Mouse (Mus musculus): Measurements from ENCODE around the gene Mlec.
"Not testable (repeated sequence)": the region's sequence is repeated elsewhere in the genome, so short reads cannot be mapped to it uniquely, and the experiment has no call there.

The Mlec gene

DNA sequence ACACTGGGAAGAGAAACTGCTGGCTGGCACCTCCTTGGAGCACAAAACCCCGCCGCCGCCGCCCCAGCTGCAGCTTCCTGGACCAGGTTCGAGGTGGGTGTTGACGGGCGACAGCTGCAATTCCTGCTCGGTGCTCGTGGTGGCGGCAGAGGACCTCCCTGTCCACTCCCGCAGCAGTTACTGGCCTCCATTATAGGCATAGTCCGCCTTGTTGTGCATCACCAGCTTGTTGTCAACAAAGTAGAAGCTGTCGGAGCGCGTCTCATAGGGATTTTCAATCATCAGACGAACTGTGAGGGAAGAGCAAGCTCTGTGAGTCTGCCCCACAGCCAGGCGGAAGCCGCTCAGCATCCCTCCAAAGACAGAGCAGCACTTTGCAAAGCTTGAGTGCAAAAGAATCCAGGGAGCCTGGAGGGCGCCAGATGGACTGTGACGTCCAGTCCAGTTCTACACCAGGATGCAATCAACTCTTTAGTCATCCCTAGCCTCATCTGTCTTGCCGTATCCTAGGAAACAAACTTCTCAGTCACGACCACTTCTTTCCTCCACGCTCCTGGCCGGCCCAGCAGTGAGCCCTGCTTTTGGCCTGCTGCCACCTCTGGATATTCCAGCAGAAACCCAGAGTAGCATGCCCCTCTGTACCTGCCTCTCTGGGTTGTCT lies 32.6 kb downstream of the Mlec start:
- DNase-seq = peak; percentile 87 to 88

DNA sequence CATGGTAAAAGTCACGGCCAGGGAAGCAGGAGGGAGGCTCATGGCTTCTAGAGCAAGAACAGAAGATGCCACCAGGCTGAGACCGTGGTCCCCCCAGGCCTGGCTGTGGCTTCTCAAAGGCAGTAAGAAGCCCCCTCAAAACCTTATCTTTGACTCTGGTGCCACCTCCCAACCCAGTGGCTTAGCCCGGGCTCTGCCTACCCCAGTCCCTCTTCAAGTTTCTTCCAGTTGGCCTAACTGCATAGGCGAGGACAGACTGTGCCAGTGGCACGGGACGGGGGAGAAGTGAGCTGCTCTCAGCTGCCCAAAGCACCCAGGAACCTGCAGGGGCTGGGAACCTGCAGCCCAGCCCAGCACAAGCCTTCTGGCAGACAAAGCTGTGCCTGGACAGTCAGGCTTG lies 33.3 kb downstream of the Mlec start:
- no peak for DNase-seq

DNA sequence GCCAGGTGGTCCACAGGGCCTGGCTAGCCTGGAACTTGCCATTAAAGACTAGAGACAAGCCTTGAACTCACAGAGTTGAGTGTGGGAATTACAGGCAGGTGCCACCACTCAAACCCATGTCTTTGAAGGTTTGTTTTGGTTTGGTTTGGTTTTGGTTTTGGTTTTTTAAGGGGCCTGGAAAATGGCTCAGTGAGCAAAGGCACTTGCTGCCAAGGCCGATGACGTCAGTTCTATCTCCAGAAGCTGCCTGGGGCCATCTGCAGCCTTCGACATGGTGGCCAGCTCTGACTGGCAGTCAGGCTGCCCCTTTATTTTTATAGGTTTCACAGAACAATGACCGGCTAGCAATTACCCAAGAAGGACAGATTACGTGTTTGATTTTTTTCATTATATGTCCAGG lies 37.0 kb downstream of the Mlec start:
- no peak for DNase-seq

DNA sequence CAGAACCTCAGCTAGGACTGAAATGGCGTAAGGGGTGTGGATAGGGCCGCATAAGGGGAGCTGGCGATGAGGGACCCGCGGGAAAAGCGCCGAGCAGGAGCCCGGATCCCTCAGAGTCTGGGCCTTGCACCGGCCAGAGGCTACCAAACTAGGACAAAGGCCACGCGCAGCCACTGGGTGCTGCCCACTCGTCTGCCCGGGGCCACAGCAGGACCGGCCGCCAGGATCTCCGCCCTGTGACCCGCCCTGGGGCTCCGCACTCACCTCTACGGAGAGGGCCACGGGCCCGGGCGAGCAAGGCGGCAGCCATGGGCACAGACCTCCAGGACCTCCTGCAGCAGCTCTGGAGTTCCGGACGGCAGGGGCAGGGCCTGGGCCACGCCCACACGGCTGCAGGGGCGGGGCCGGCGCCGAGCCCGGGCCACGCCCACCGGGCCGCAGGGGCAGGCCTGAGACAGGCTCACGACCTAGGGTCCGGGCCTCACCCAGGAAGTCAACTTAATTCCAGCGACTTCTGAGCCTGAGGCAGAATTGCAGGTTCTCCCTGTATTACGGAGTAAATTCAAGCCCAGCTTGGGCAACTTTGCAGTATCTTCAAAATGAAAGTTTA lies 38.9 kb downstream of the Mlec start, which contains the start of gene Acads:
TSS of gene Acads (minus strand) at position 386 of the 610 bp plus-strand sequence.
- DNase-seq = peak; percentile 82 to 93

DNA sequence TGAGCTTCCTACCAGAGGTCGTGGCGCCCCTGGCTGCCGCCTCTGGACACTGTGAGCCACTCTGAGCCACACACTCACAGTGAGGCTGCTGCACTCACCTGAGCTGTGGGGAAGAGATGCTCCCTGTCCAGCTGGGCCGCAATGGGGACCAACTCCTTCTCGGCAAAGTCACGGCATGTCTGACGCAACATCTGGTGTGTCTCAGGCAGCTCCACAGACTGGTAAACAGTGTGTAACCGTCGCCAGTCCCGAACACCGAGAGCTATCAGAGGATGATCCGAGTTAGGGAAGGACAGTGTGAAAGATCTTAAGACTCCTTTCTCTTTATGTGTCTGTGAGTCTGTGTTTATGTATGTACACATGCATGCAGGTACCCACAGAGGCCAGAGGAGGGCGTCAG lies 40.5 kb downstream of the Mlec start:
- no peak for DNase-seq

DNA sequence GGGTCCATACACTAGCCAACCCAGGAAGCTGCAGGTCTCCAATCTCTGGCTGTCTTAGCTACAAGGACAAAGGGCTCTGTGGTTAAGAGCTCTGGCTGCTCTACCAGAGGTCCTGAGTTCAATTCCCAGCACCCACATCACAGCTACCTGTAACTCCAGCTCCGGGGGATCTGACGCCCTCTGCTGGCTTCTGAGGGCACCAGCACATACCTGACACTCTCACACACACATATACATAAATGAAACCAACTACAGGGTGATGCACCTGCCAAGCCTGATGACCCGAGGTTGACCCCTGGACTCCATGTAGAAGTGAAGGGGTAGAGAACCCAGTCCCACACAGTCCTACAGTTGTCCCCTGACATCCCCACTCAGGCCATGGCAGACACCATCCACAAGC lies 41.6 kb downstream of the Mlec start:
- DNase-seq = no peak

DNA sequence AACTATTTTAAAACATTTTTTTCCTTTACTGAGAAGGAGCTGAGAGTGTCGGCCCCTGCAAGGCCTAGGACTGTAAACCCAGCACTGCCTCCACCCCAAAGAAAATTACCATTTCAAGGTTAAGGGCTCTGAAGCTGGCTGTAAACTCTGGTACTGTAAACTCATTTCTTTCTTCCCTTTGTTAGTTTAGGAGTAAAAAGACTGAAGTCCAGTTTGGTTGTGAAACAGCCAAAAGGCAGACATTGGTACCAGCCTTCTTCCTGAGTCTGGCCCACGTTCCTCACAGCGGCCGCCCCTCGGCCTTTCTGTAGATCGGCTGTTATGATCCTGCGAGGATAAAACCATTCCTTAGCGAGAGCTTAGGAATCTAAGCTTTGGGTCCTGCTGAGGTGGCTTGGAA lies 43.5 kb downstream of the Mlec start:
- no peak for DNase-seq

DNA sequence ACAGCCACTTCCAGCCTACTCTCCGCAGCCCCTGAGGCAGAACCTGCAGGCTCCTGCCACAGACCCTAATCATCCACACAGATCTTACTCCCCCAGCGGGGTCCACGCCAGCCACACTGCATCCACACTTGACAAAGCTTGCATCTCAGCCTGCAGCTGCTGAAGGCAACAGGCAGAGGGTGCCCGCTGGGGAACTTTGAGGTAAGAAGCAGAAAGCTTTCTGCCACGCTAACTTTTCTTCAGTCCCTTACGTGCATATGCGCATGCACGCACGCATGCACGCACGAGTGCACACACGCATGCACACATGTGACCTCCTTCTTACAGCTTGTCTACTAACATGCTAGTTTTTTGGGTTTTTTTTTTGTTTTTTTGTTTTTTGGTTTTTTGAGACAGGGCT lies 44.7 kb downstream of the Mlec start:
- no peak for DNase-seq

DNA sequence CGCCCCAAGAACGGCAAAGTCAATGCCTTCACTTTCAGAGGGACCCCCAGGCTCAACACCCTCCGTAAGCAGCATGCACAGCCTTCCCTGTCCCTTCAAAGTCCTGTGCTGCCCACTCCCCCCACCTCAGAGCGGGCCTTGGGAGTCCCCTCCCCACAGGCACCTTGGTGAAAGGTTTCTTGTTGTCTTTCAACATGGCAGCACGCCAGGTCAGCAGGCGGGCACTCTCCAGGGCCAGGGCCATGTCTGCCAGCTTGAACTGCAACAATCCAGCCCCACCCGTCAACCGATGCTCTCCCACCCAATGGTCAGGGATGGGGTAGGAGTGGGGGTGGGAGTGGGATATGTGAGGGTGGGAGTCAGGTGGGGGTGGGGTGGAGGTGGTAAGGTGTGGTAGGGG lies 46.8 kb downstream of the Mlec start:
- peak; percentile 14 to 59 for DNase-seq

DNA sequence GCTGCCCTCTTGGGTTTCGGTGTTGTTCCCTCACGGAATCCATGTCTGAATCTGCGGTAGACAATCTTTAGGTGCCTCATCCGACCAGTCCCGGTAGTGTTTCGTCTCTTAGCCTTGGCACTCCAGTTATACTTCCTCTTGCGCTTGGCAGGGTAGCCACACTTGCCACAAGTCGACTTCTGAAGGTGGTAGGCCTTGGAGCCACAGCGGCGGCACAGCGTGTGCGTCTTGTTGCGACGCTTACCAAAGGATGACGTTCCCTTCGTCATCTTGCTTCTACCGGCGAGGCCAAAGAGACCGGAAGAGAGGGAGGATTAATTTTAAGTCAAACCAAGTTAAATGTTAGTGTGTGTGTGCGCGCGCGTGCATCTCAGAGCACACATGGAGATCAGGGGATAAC lies 54.7 kb downstream of the Mlec start:
- not testable (repeated sequence) for DNase-seq

DNA sequence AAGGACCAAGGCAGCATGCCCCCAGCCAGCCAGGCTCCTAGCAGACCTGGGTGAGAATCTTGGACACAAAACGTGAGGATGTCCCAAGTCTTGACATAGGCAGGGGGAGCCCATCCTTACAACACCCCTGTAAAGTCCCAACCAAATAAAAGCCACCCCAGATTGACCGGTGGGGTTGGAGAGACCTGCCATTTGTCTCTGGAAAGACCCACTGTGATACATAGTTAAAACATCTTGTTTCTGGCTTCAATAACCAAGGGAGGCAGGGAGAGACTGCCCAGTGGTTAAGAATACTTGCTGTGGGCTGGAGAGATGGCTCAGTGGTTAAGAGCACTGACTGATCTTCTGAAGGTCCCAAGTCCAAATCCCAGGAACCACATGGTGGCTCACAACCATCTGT lies 55.7 kb downstream of the Mlec start:
- DNase-seq = peak in 1 of 2 experiments; percentile 21

DNA sequence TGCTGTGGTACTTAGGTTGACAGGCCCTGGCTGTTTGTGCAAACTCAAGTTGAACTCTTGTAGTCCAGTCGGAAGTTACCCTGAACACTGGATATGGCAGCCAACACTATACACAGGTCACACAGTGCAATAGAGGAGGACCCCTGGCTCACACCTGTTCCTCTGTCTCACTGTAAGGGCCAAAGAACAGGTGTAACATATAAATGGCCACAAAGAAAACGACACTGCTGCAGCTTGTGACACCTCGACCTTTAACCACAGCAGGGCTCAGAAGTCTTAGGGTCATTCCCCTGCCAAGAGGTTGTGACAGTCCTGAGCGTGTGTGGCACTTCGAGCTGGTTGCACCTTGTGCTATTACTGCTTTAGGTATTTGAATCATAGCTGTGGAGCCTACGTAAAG lies 57.5 kb downstream of the Mlec start:
- DNase-seq = peak in 1 of 2 experiments; percentile 29

DNA sequence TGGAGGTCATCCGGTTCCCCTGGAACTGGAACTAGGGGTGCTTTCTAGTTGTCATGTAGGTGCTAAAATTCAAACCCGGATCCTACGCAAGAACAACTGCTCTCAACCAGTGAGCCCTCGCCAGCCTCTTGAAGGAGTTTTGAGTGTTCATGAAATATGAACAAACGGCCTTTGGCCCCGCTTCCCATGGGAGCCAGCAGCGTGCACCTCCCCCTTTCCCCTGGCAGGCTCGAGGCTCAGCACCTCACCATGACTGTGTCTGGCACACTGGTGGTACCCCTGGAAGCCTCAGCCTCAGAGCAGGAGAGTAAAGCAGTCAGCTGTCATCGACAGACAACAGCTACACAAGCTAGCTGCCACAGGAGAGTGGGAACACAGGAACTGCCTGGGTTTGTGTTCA lies 58.0 kb downstream of the Mlec start:
- peak in 1 of 2 experiments; percentile 32 for DNase-seq

DNA sequence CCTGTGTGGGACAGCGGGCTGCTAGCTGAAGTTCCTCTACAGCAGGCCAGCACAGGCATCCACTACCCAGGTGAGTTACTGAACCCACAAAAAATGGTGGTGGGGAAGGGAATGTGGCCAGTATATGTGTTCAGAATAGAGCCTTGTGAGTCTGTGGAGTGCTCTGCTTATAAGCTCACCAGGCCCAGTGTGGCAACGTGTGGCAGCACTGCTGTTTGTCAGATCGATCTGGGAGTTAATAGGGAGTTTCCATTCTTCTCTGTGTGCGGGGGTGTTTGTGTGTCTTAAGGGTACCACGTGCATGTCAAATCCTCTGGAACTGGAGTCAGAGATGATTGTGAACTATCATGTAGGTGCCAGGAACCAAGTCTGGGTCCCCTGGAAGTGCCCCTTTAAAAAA lies 58.4 kb downstream of the Mlec start:
- DNase-seq = no peak

DNA sequence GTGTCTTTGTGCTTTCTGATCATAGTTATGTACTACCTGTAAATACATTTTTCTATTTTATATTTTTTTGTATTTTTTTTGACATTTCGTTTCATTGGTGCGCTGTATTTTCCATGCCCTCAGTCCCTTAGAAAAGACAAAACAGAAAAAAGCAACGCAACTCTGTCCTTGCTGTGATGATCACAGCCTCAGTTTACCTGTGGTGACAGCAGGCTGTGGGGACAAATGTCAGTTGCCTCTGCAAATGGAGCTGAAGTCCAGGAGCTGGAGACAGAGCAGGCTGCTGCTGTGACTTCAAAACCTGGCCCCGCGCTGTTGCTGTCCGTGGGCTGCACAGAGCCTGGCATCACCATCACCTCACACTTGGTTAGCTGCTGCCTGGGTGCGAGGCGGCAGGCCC lies 59.8 kb downstream of the Mlec start, which contains the start of gene Gm10401:
TSS of gene Gm10401 (minus strand) at position 101 of the 400 bp plus-strand sequence.
- no peak for DNase-seq

Measured in kidney, postnatal 25 days (tissue).